Mouse (Mus musculus) C2C12 (cell line): ENCODE data around the gene Hrh2. TPM values are rescaled to one million over a fixed set of nuclear protein-coding genes. Genes with fewer than 3 reads are reported as not detected.

Experiments used
- H3K27me3 ChIP-seq: one replicate; pipeline ENCODE4 v1.6.1; 2011; ENCODE audit not compliant: control insufficient read depth, insufficient read depth, insufficient read length
- H3K36me3 ChIP-seq: one replicate; pipeline ENCODE4 v1.6.1; 2011; ENCODE audit not compliant: control insufficient read depth, insufficient read depth
- H3K4me3 ChIP-seq: one replicate; pipeline ENCODE4 v1.5.1; 2011; ENCODE audit warnings: mild to moderate bottlenecking, control low read depth; ENCODE audit not compliant: poor library complexity, insufficient read depth, severe bottlenecking
- H3K79me2 ChIP-seq: one replicate; pipeline ENCODE4 v1.6.1; 2011; ENCODE audit not compliant: control insufficient read depth, insufficient read depth
- H3K79me3 ChIP-seq: one replicate; pipeline ENCODE4 v1.6.1; 2011; ENCODE audit warnings: low read depth, control low read depth
- H3ac ChIP-seq: one replicate; pipeline ENCODE3; 2011; ENCODE audit warnings: low read depth; ENCODE audit not compliant: control insufficient read depth, insufficient read length
- CEBPB ChIP-seq: IDR thresholded peaks from one replicate; pipeline ENCODE4 v1.6.1; 2011; ENCODE audit warnings: low read depth, mild to moderate bottlenecking, control low read depth, moderate library complexity
- CTCF ChIP-seq: IDR thresholded peaks from one replicate; pipeline ENCODE4 v1.5.1; 2011; ENCODE audit not compliant: control insufficient read depth, insufficient read depth, insufficient read length
- FOSL1 ChIP-seq: IDR thresholded peaks from one replicate; pipeline ENCODE4 v1.8.0; 2011; ENCODE audit warnings: mild to moderate bottlenecking, low read length; ENCODE audit not compliant: poor library complexity, insufficient read depth, severe bottlenecking
- MAX ChIP-seq: IDR thresholded peaks from one replicate; pipeline ENCODE4 v1.6.1; 2011; ENCODE audit warnings: mild to moderate bottlenecking, control low read depth
- MYOD1 ChIP-seq: IDR thresholded peaks from one replicate; pipeline ENCODE4 v1.6.1; 2011; ENCODE audit warnings: low read depth; ENCODE audit not compliant: control insufficient read depth, insufficient read length
- MYOG ChIP-seq: IDR thresholded peaks from one replicate; pipeline ENCODE4 v1.6.1; 2011; ENCODE audit not compliant: control insufficient read depth, insufficient read length; ENCODE audit errors: extremely low read depth
- USF1 ChIP-seq: IDR thresholded peaks from one replicate; pipeline ENCODE4 v1.6.1; 2011; ENCODE audit warnings: low read depth, mild to moderate bottlenecking, control low read depth, moderate library complexity
- polyA plus RNA-seq: library from polyadenylated mRNA; unstranded; fragments of >200 nt; fragmentation: generic; extraction: Trizol; gene quantifications from one replicate; pipeline ENCODE4 v1.2.1, GENCODE M21; 2012; ENCODE audit warnings: missing spikeins

The Hrh2 gene
- polyA plus RNA-seq, 1 experiment = not detected

GRCm38 (mm10) chr13:54277406-54277805, 85.5 kb downstream of the Hrh2 start:
- no peak for TF ChIP-seq MYOG
- no peak for TF ChIP-seq CEBPB
- TF ChIP-seq MAX = no peak
- TF ChIP-seq FOSL1 = no peak
- TF ChIP-seq USF1 = no peak
- no peak for TF ChIP-seq CTCF
- TF ChIP-seq MYOD1 = no peak
- no peaks in the 10 kb centered on the region for H3K36me3 ChIP-seq
- H3K79me2 ChIP-seq = no peaks in the 10 kb centered on the region
- no peaks in the 10 kb centered on the region for H3K27me3 ChIP-seq
- no peak overlapping the region for H3ac ChIP-seq
- H3K4me3 ChIP-seq = no peak overlapping the region
- H3K79me3 ChIP-seq = no peaks in the 10 kb centered on the region

GRCm38 (mm10) chr13:54280366-54280765, 88.4 kb downstream of the Hrh2 start:
- Histone ChIP-seq H3K27me3 (no peaks in the 10 kb centered on the region), H3K4me3 (no peak overlapping the region), H3K79me2 (no peaks in the 10 kb centered on the region), H3ac (no peak overlapping the region), H3K79me3 (no peaks in the 10 kb centered on the region), H3K36me3 (no peaks in the 10 kb centered on the region)
- TF ChIP-seq FOSL1 (no peak), USF1 (no peak), MYOD1 (peak; percentile 67)

GRCm38 (mm10) chr13:54281149-54281548, 89.2 kb downstream of the Hrh2 start:
- Histone ChIP-seq H3K36me3 (no peaks in the 10 kb centered on the region), H3K79me3 (no peaks in the 10 kb centered on the region), H3K27me3 (no peaks in the 10 kb centered on the region), H3K79me2 (no peaks in the 10 kb centered on the region), H3K4me3 (no peak overlapping the region), H3ac (no peak overlapping the region)
- TF ChIP-seq MYOG (no peak), CTCF (no peak)

GRCm38 (mm10) chr13:54281623-54282022, 89.7 kb downstream of the Hrh2 start:
- TF ChIP-seq FOSL1 (no peak), CTCF (no peak), MAX (no peak), CEBPB (no peak), MYOD1 (no peak), USF1 (no peak), MYOG (no peak)
- H3K79me2 ChIP-seq = no peaks in the 10 kb centered on the region
- no peak overlapping the region for H3ac ChIP-seq
- no peaks in the 10 kb centered on the region for H3K27me3 ChIP-seq
- H3K79me3 ChIP-seq = no peaks in the 10 kb centered on the region
- no peaks in the 10 kb centered on the region for H3K36me3 ChIP-seq
- H3K4me3 ChIP-seq = no peak overlapping the region

- no peaks in the 10 kb centered on the region for H3K79me2 ChIP-seq
- no peak overlapping the region for H3K4me3 ChIP-seq
- no peaks in the 10 kb centered on the region for H3K36me3 ChIP-seq
- H3K27me3 ChIP-seq = no peaks in the 10 kb centered on the region
- no peak overlapping the region for H3ac ChIP-seq
- H3K79me3 ChIP-seq = no peaks in the 10 kb centered on the region
- no peak for TF ChIP-seq CTCF
- TF ChIP-seq MYOG = no peak
- no peak for TF ChIP-seq FOSL1
- TF ChIP-seq CEBPB = no peak
- no peak for TF ChIP-seq MAX
- no peak for TF ChIP-seq USF1
- TF ChIP-seq MYOD1 = no peak
Observed at GRCm38 (mm10) chr13:54282149-54282860, 90.4 kb downstream of the Hrh2 start.

GRCm38 (mm10) chr13:54282861-54283206, 90.9 kb downstream of the Hrh2 start:
- Histone ChIP-seq H3K27me3 (no peaks in the 10 kb centered on the region), H3K79me3 (no peaks in the 10 kb centered on the region), H3K4me3 (no peak overlapping the region), H3K36me3 (no peaks in the 10 kb centered on the region), H3K79me2 (no peaks in the 10 kb centered on the region), H3ac (no peak overlapping the region)
- TF ChIP-seq FOSL1 (no peak), CEBPB (no peak), MYOG (no peak), CTCF (no peak), USF1 (no peak), MAX (no peak)

Other genes starting within 250 kb of the Hrh2 start
- gene Drd1, start 136.4 kb upstream of the Hrh2 start, polyA plus RNA-seq = not detected
- gene Sfxn1, start 120.3 kb upstream of the Hrh2 start, polyA plus RNA-seq = 21.1 TPM
- gene Cplx2, start 179.2 kb downstream of the Hrh2 start, polyA plus RNA-seq = 9.0 TPM